Mouse (Mus musculus) hematopoietic stem cell, adult 5-6 weeks (primary cell): ENCODE data around the gene Hadh. TPM values are rescaled to one million over a fixed set of nuclear protein-coding genes. Genes with fewer than 3 reads are reported as not detected.

Source experiments
- ATAC-seq, 2 experiments: fragments of 125-278 bp in 1 of 2; replicated peaks in 1 of 2; 2 replicates each; pipeline ENCODE4 v1.8.0; 2016 to 2017; ENCODE audit warnings: inconsistent platforms in 2 of 2, mild to moderate bottlenecking in 2 of 2, moderate number of reproducible peaks in 2 of 2, low read depth in 1 of 2, moderate TSS enrichment in 1 of 2; ENCODE audit not compliant: low FRiP score in 2 of 2, poor library complexity in 2 of 2, severe bottlenecking in 2 of 2, insufficient read depth in 1 of 2, low TSS enrichment in 1 of 2
- total RNA-seq: library from RNA; stranded (forward); fragments of 172-1452, 232-1000 nt; gene quantifications from 2 replicates; pipeline ENCODE4 v1.2.3, GENCODE M21; 2017

Hadh gene
- total RNA-seq, 1 experiment from 2014 or later, result 89.3 TPM

GRCm38 (mm10) chr3:131247851-131248250 lies 24.1 kb downstream of the Hadh start:
- ATAC-seq, result no peak

- no peak for ATAC-seq
These were observed 24.5 kb downstream of the Hadh start for GRCm38 (mm10) chr3:131247447-131247846.

- no peak for ATAC-seq
These were observed 25.3 kb downstream of the Hadh start for GRCm38 (mm10) chr3:131246579-131247046.

GRCm38 (mm10) chr3:131245766-131246578 lies 25.9 kb downstream of the Hadh start:
- peak; percentile 49 to 57; a peak in 2 of 4 replicates for ATAC-seq

- peak; percentile 80 to 91 for ATAC-seq
These were observed 33.9 kb downstream of the Hadh start for GRCm38 (mm10) chr3:131237785-131238633.

GRCm38 (mm10) chr3:131237061-131237460 lies 34.8 kb downstream of the Hadh start:
- ATAC-seq, result no peak

GRCm38 (mm10) chr3:131228083-131228482 lies 43.8 kb downstream of the Hadh start:
- ATAC-seq, result peak in 1 of 2 experiments; percentile 36; a peak in 1 of 4 replicates

- no peak for ATAC-seq
These were observed 53.1 kb downstream of the Hadh start for GRCm38 (mm10) chr3:131218636-131219390.

- peak; percentile 55 to 74 for ATAC-seq
These were observed 57.1 kb downstream of the Hadh start for GRCm38 (mm10) chr3:131214841-131215240.

GRCm38 (mm10) chr3:131214060-131214658 lies 57.7 kb downstream of the Hadh start:
- ATAC-seq, result no peak

- no peak for ATAC-seq
These were observed 59.7 kb downstream of the Hadh start for GRCm38 (mm10) chr3:131212200-131212599.

GRCm38 (mm10) chr3:131208265-131208891 lies 63.5 kb downstream of the Hadh start:
- ATAC-seq, result peak; percentile 98 to 99

GRCm38 (mm10) chr3:131207846-131208245 lies 64.1 kb downstream of the Hadh start:
- ATAC-seq, result no peak

GRCm38 (mm10) chr3:131202311-131202710 lies 69.6 kb downstream of the Hadh start:
- ATAC-seq, result no peak

GRCm38 (mm10) chr3:131199590-131200288 lies 72.2 kb downstream of the Hadh start:
- ATAC-seq, result no peak

GRCm38 (mm10) chr3:131198991-131199390 lies 72.9 kb downstream of the Hadh start:
- no peak for ATAC-seq
